ENCODE assay signal across 16 mouse cellular contexts in the genomic region with DNA sequence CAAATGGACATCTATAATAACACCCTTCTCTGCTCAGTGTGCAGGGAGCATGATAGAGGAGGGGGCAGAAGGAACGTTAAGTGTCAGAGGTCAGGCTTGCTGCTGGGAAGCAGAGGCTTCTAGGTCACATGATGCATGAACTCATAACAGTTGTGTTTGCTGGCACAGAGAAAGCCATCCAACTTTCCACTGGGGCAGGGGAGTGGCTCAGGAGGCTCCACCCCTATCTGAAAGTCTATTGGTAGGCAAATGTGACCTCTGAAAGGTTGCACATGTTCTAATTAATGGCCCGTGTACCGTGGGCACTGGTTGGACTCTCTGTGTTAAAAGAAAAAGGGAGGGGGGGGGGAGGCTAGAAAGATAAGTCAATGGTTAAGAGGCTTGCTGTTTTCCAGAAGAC.
"Had no signal": no experiment of that assay in that cellular context is flagged by ENCODE, and none has a peak within 500 bp of the region (broad histone marks: within the 10 kb centered on the region; RNA-seq: fewer than 3 reads in every experiment).

No protein-coding gene starts in this region.

- DNase-seq: lung, adult 18-20 months; lung, embryonic 14.5 days; lung, postnatal 10 days; lung, postnatal 4 days; retina, postnatal 1 day; right cerebral cortex, adult 18-20 months; right cerebral cortex, postnatal 25 days; right cerebral cortex, postnatal 4 days; spleen, adult 18-20 months; thymus, adult 2 months; thymus, postnatal 25 days; thymus, postnatal 4 days had no signal

- H3K27ac ChIP-seq: midbrain, embryonic 10.5 days; midbrain, embryonic 13.5 days; midbrain, embryonic 15.5 days; neural tube, embryonic 12.5 days had no signal

- H3K4me1 ChIP-seq: midbrain, embryonic 13.5 days; midbrain, embryonic 15.5 days; neural tube, embryonic 12.5 days had no signal

- H3K9ac ChIP-seq: lung, embryonic 14.5 days; midbrain, embryonic 13.5 days; midbrain, embryonic 15.5 days; neural tube, embryonic 12.5 days had no signal

- H3K4me2 ChIP-seq: lung, embryonic 14.5 days; midbrain, embryonic 13.5 days; midbrain, embryonic 15.5 days; neural tube, embryonic 12.5 days had no signal

- H3K9me3 ChIP-seq: midbrain, embryonic 10.5 days; midbrain, embryonic 13.5 days; midbrain, embryonic 15.5 days; neural tube, embryonic 12.5 days had no signal

- H3K36me3 ChIP-seq: midbrain, embryonic 10.5 days; midbrain, embryonic 13.5 days; midbrain, embryonic 15.5 days; neural tube, embryonic 12.5 days had no signal

- ATAC-seq: midbrain, embryonic 13.5 days; midbrain, embryonic 15.5 days had no signal

- H3K4me3 ChIP-seq: midbrain, embryonic 10.5 days; midbrain, embryonic 13.5 days; midbrain, embryonic 15.5 days; neural tube, embryonic 12.5 days had no signal

- H3K27me3 ChIP-seq: midbrain, embryonic 13.5 days; midbrain, embryonic 15.5 days; neural tube, embryonic 12.5 days had no signal
